Mouse (Mus musculus) heart, postnatal 36 days (tissue): ENCODE data around the gene Ccdc180. TPM values are rescaled to one million over a fixed set of nuclear protein-coding genes. Genes with fewer than 3 reads are reported as not detected.
A peak's percentile ranks its signal among the peaks of the same experiment; 100 is the strongest.

Experiments used
- DNase-seq, 2 experiments: peaks; one replicate each; pipeline ENCODE4 v3.0.0; 2021 to 2022
- intact Hi-C: fragments of 180-260 bp; cut with DNase I; formaldehyde crosslinking; loops from one replicate; pipeline ENCODE4 v1.15.1; 2025
- total RNA-seq, 2 experiments: library from RNA; stranded (reverse); gene quantifications; 2 replicates each; pipeline ENCODE4 v1.2.3; 2021

Gene Ccdc180
- total RNA-seq = not detected

GRCm38 (mm10) chr4:45890066-45890761 is at the start of gene Ccdc180:
Gene Ccdc180, plus strand, starts transcription at chr4:45890303.
- intact Hi-C loops = no loop called here

GRCm38 (mm10) chr4:45844355-45844754 is 45.7 kb upstream of the Ccdc180 start:
- intact Hi-C loops = no loop called here
- peak; percentile 23 to 41 for DNase-seq

More at GRCm38 (mm10) chr4:45890066-45890761, at the start of gene Ccdc180:
- DNase-seq = peak; percentile 37 to 52

GRCm38 (mm10) chr4:45846263-45846662 is 43.8 kb upstream of the Ccdc180 start:
- intact Hi-C loops = no loop called here

GRCm38 (mm10) chr4:45848109-45848824 is 41.8 kb upstream of the Ccdc180 start, which contains the start of gene Stra6l:
Gene Stra6l, plus strand, starts transcription at chr4:45848664.
- intact Hi-C loops = no loop called here
- DNase-seq = no peak

More at GRCm38 (mm10) chr4:45846263-45846662, 43.8 kb upstream of the Ccdc180 start:
- no peak for DNase-seq

- no peak for DNase-seq
- intact Hi-C loops = no loop called here
Measured at GRCm38 (mm10) chr4:45848825-45849156, 41.3 kb upstream of the Ccdc180 start.

GRCm38 (mm10) chr4:45849419-45849818 is 40.7 kb upstream of the Ccdc180 start:
- intact Hi-C loops = no loop called here
- DNase-seq = no peak

GRCm38 (mm10) chr4:45851640-45852051 is 38.5 kb upstream of the Ccdc180 start:
- intact Hi-C loops = loop anchor here (10.0 kb wide), 2 partner anchors 757 to 837 kb away; partner anchors contain the start of genes Polr1e and Zbtb5
- no peak for DNase-seq

GRCm38 (mm10) chr4:45853496-45854246 is 36.4 kb upstream of the Ccdc180 start:
- intact Hi-C loops = loop anchor here (10.0 kb wide), 2 partner anchors 759 to 839 kb away; partner anchors contain the start of genes Polr1e and Zbtb5
- no peak for DNase-seq

GRCm38 (mm10) chr4:45855803-45856424 is 34.2 kb upstream of the Ccdc180 start:
- intact Hi-C loops = loop anchor here (5.0 to 10.0 kb wide), 5 partner anchors 309 to 841 kb away; partner anchors contain the start of genes Polr1e and Zbtb5
- DNase-seq = peak; percentile 76 to 79

GRCm38 (mm10) chr4:45861160-45861559 is 28.9 kb upstream of the Ccdc180 start:
- intact Hi-C loops = no loop called here
- no peak for DNase-seq

GRCm38 (mm10) chr4:45867416-45867815 is 22.7 kb upstream of the Ccdc180 start:
- no peak for DNase-seq
- intact Hi-C loops = no loop called here

- intact Hi-C loops = no loop called here
- DNase-seq = no peak
Measured at GRCm38 (mm10) chr4:45869021-45869815, 20.9 kb upstream of the Ccdc180 start.

GRCm38 (mm10) chr4:45872147-45872546 is 18.0 kb upstream of the Ccdc180 start:
- intact Hi-C loops = loop anchor here (10.0 kb wide), 1 partner anchor 253 kb away; no protein-coding TSS in a partner anchor
- DNase-seq = no peak

- intact Hi-C loops = loop anchor here (10.0 kb wide), 1 partner anchor 246 kb away; no protein-coding TSS in a partner anchor
Measured at GRCm38 (mm10) chr4:45878929-45879328, 11.2 kb upstream of the Ccdc180 start.

GRCm38 (mm10) chr4:45882521-45882920 is 7.6 kb upstream of the Ccdc180 start:
- DNase-seq = no peak
- intact Hi-C loops = no loop called here

More at GRCm38 (mm10) chr4:45878929-45879328, 11.2 kb upstream of the Ccdc180 start:
- peak; percentile 9 to 14 for DNase-seq

- no peak for DNase-seq
- intact Hi-C loops = no loop called here
Measured at GRCm38 (mm10) chr4:45883250-45883649, 6.9 kb upstream of the Ccdc180 start.

- intact Hi-C loops = no loop called here
- DNase-seq = no peak
Measured at GRCm38 (mm10) chr4:45889487-45889886, 616 bp upstream of the Ccdc180 start.

- intact Hi-C loops = no loop called here
- no peak for DNase-seq
Measured at GRCm38 (mm10) chr4:45896425-45897081, 6.5 kb downstream of the Ccdc180 start.

- no peak for DNase-seq
- intact Hi-C loops = no loop called here
Measured at GRCm38 (mm10) chr4:45898413-45898812, 8.3 kb downstream of the Ccdc180 start.
